Mouse (Mus musculus): ENCODE measurements around the gene Phlpp2.
"Not testable (repeated sequence)": the region's sequence is repeated elsewhere in the genome, so short reads cannot be mapped to it uniquely, and the experiment has no call there.

Gene Phlpp2

DNA sequence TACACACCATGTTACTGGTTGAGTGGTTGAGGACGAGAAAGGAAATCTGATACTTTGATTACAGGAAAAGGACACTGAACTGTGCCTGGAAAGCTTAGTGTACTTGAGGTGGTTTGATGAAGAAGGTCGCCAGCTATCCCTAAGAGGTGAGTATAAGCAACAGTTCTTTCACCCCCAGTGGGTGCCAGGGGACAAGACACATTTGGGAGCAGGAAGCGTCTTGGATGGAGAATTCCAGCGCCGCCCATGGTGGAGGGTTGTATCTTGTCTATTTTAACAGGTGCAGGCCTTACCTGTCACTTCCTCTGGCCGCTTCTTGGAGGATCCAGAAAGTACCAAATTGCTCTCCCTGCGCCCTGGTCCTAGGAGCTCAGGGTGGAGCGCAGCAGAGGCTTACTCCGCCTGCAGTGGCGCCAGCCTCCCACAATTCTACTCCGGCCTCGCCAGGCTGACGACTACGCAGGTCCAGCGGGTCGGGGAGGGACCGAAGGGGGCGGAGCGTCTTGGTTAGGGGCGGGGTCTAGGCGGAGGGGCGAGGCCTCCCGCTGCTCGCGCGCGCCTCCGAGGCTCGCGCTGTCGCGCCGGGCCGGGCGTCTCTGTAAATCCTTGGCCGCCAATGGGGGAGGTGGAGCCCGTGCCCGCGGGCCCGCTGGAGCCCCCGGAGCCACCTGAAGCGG lies at the start of gene Phlpp2:
Gene Phlpp2, plus strand, starts transcription at position 540 of the 677 bp plus-strand sequence.
- peak; percentile 94 for DNase-seq

DNA sequence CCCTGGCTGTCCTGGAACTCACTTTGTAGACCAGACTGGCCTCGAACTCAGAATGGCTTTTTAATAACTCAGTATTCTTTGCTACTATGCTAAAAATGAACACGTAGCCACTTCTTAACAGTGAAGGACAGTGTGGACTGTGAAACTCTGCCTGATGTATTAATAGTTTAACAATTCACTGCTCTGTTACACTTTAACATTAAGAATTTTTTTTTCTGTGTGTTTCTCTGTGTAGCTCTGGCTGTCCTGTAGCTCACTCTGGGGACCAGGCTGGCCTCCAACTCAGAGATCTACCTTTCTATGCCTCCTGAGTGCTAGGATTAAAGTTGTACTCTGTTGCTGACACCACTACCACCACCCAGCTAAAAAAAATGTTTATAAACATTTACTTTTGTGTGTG lies 44.8 kb upstream of the Phlpp2 start:
- no peak for DNase-seq

DNA sequence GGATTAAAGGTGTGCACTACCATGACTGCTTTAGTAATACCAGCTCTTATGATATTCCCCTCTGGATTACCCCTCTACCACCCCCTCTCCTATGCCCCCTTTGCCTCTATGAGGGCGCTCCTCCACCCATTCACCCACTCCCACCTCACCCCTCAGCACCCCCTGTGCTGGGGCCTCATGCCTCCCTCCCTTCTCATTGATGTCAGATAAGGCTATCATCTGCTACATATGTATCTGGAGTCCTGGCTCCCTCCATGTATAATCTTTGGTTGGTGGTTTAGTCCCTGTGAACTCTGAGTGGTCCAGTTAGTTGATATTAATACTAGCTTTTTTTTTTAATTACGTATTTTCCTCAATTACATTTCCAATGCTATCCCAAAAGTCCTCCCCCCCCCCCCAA lies 28.5 kb upstream of the Phlpp2 start:
- no peak for DNase-seq

DNA sequence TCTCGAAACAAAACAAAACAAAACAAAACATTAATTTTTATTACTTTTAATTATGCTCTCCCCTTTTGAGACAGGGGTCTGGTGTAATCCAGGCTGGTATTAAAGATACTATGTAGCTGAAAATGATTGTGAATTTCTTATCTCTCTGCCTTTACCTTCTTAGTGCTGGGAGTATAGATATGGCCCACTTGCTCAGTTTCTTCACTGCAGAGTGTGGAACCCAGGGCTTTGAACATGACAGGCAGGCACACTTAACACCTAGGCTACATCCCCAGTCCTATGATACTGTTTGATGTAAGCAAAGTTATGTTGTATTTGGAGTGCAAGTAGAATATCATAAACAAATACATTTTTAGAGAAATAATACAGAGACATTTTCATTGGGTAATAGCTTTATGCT lies 25.9 kb upstream of the Phlpp2 start:
- no peak for DNase-seq

DNA sequence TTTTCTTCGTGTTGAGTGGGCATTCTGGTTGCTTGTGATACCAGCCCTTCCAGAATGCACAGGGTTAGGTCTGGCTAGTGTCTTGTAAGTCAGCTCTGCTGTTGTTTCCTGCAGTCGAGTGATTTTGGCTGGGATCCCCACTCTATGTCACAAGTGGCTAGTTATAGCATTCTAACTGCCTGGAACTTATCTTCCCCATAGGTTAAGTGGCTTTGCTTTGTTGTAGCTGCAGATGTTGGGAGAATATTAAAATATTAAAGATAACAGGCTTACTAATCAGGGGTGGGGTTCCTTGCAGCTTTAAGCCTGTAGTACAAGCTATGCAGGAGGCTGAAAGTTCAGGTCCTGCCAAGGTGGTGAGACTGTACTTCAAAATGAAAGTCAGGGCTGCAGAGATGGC lies 20.5 kb upstream of the Phlpp2 start:
- no peak for DNase-seq

DNA sequence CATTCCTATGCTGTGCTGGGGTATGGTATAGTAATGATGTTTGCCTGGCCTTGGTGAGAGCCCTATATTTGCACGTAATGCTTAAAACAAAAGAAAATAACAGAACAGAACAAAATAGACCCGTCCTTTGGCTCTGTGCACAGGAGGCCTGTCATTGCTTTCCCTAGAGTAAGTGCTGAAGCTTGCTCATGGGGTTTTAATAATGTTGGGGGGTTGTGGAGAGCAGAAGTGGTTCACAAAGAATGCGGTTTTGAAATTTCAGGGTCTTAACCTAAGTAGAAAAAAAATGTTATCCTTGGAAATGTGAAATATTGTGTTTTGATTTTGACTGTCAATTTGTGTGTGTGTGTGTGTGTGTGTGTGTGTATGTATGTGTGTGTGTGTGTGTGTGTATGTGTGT lies 19.4 kb upstream of the Phlpp2 start:
- no peak for DNase-seq

DNA sequence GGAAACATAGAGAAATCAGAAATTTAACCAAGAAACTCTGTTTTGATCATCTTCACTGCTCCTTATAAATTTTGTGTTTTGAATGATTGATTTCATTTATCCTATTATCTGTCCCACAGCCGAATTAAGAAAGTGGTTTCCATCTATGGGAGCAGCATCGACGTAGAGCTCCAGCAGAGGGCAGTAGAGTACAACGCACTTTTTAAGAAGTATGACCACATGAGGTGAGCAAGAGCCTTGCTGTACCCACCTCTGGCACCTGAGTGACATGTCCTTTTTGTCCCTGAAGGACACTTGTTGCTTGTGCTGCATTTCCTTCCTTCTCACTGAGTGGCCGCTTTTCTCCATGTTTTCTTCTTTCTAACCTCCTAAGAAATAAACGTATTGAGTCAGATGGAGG lies 14.9 kb upstream of the Phlpp2 start:
- DNase-seq, result peak; percentile 65

DNA sequence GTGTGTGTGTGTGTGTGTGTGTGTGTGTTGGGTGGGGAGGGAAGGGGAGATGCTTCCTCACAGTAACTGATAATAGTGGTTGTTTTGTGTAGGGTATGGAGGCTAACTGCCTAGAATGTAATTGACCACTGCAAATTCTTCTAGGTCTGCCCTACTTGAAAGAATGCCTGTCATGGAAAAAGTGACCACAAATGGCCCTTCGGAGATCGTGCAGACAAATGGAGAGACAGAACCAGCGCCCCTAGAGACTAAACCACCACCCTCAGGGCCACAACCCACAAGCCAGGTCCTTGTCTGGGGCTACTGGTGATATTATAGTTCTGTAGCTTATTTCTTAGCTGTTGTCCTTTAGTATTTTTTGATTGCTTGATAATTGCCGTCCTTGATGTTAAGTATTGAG lies 13.8 kb upstream of the Phlpp2 start:
- DNase-seq, result no peak

DNA sequence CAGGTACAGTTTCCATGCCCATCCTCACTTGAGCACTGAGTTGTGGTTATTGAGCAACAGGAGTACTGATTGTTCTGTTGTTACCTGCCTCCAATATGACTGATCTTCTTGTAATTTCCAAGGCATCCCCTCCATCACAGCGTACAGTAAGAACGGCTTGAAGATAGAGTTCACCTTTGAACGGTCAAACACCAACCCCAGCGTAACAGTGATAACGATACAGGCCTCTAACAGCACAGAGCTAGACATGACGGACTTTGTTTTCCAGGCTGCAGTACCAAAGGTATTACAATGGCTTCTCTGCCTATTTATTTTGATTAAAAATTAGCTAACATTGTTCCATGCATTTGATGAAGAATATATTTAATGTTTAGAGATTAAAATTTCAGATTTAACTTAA lies 12.9 kb upstream of the Phlpp2 start:
- DNase-seq, result no peak

DNA sequence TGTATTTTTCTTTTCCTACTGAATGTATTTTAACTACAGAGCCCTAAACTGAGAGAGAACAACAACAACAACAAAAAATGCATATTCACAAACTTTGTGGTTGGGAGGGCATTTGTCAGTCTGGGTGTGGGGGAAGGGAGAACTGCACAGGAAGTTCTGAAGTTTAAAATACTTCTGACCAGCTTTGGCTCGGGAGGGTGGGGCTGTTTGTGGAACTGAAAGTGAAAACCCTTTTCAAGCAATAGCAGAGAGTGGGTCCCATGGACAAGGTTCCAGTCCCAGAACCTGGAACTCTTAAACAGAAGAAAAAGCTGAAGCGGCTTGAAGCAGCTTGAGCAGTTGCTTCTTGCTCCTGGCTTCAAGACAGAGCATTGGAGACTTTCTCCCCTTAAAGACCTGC lies 4.9 kb upstream of the Phlpp2 start:
- DNase-seq, result no peak

DNA sequence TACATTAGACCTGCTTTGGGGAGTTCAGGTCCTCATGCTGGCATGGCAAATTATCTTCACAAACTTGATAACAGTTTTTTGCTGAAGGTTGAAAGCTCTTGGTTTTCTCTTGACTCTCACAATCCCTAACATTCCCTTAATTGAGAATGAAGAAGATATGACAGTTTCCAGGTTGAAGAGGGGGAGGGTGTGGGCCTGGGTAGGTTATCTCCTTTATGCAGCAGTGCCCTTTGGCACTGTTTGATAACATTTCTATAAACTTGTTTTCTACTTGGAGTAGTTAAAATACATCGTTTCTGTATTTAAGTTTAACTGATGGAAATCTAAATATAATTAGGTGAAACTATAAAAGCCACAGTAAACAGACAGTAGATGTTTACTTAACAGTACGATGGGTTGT lies 3.5 kb upstream of the Phlpp2 start:
- DNase-seq, result no peak

DNA sequence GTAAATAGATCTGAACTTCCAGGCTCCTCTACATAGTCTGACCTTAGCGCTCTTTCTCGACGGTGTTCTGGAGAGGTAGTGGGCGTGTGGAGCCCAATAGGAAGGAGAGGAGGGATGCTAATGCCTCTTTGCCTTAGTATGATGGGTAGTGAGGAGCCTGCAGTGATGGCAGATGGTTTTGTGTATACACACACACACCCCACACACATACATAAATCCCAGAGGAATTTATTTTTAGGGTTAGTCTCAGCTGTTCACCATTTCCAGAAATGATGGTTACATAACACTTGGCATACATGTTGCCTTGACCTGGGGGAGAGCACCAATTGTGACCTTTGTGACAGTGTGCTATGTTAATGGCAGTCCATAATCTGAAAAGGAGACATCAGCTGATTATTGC lies 2.8 kb upstream of the Phlpp2 start:
- DNase-seq, result peak; percentile 52

DNA sequence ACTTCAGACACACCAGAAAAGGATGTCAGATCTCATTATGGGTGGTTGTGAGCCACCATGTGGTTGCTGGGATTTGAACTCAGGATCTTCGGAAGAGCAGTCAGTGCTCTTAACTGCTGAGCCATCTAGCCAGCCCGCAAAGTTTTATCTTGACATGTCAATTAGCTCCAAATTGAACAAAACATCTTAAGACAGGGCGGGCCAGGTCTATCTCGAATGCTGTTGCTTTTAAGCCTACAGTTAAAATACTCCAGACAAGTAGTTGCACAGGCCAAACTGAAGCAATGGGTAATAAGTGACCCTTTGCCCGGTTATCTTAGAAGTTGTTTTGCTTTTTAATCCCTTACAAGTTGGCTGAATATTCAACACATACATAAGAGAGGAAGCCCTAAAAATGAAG lies 1.7 kb upstream of the Phlpp2 start:
- DNase-seq, result no peak

DNA sequence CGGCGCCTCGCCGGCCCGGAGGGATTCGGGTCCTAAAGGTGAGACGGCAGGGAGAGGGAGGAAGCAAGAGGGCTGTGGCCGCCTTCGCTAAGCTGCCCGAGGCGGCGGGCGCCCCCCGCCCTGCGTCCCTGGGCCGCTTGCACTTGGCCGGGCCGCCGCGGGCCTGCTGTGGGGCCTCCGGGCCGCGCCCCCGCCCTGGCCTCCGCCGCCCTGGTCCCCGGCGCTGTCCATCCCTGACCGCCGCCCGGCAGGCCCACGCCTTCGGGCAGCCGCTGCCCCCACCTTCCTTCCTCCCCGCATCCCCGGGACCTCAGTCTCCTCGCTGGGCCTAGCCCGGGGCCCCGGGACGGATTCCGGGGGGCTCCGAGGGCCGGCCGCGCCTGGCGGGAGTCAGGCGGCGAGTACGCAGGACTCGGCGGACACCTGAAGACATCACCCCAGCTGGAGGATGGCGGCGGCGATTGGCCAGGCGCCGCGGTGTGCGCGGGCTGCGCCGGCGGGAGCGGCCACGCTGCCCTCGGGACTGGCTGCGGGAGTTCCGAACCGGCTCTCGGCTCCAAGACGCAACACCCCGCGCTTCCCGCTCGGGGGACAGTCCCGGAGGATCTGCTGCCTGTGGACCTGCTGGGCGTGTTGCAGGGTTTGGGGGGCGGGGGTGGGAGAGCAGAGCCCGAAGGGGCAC lies 479 bp downstream of the Phlpp2 start:
- DNase-seq, result peak; percentile 63

DNA sequence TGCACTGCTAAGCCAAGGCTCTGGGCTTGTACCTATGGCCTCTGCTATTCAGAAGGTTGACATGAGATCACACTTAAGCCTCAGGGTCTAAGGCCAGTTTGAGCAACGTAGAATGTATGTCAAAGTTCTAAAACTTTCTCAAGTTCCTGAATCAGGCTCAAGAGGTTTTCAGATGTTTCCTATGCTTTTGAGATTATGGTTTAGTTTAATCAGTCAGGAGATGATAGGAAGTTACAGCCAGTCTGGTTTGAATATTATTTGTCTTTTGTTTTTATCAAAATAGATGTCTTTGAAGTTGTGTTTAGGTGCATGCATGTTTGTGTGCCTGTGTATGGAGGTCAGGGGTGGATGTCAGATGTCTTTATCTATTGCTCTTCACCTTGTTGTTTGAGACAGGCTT lies 2.7 kb downstream of the Phlpp2 start:
- DNase-seq, result no peak

DNA sequence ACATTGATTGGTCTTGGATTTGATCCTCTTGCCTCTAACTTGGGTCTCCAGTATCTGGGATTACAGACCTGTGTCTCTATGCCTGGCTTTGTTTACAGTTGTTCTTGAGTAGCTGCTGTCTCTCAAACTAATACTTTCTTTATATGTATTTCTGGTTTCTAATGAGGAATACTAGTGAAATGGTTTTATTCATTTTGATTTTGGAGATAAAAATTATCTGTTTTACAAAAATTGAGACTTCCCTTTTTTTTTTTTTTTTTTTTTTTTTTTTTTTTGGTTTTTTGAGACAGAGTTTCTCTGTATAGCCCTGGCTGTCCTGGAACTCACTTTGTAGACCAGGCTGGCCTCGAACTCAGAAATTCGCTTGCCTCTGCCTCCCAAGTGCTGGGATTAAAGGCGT lies 5.5 kb downstream of the Phlpp2 start:
- not testable (repeated sequence) for DNase-seq

DNA sequence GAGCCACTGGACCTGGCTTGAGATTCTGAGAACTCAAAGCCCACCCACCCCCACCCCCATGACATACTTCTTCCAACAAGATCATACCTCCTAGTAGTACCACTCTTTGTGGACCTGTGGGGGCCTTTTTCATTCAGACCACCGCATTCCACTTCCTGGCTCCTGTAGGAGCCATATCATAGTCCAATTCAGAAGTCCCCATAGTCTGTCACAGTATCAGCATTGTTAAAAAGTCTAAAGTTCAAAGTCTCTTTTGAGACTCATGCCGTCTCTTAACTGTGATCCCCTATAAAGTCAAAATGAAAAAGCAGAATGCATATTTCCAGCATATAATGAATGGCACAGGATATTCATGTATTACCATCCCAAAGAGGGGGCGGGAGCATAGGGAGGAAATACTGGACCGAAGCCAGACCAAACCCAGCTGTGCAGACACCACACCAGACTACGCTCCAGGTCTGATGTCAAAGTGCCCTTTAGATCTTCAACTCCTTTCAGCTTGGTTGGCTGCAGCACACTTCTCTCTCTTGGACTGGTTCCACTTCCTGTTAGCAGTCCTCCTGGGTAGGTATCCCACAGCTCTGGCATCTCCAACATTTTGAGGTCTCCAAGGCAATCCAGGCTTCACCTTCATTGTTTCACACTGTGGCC lies 11.8 kb downstream of the Phlpp2 start:
- DNase-seq, result no peak

DNA sequence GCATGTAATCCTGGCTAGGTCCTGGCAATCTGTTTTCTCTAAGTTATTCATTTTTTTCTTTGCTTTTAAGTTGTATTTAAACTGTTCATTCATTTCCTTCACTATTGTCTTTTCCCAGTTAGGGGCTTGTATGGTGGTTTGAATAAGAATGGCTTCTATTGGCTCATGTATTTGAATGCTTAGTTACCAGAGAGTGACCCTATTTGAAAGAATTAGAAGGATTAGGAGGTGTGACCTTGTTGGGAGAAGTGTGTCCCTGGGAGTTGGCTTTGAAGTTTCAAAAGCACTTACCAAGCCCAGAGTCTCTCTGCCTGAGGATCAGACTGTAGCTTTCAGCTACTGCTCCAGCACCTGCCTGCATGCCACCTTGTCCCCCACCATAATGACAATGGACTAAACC lies 17.0 kb downstream of the Phlpp2 start:
- DNase-seq, result no peak

DNA sequence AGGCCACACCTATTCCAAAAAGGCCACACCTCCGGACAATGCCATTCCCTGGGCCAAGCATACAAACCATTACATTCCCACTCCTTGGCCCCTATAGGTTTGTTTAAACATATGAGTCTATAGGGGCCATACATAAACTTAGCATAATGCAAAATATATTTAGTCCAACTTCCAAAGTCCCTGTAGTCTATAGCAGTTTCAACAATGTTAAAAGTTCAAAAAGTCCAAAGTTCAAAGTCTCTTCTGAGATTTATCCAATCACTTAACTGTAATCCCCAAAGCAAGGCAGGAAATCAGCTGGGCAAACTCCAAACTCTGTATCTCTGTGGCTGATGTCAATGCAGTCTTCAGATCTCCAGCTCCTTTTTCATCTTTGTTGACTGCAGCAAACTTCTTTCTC lies 20.9 kb downstream of the Phlpp2 start:
- no peak for DNase-seq

DNA sequence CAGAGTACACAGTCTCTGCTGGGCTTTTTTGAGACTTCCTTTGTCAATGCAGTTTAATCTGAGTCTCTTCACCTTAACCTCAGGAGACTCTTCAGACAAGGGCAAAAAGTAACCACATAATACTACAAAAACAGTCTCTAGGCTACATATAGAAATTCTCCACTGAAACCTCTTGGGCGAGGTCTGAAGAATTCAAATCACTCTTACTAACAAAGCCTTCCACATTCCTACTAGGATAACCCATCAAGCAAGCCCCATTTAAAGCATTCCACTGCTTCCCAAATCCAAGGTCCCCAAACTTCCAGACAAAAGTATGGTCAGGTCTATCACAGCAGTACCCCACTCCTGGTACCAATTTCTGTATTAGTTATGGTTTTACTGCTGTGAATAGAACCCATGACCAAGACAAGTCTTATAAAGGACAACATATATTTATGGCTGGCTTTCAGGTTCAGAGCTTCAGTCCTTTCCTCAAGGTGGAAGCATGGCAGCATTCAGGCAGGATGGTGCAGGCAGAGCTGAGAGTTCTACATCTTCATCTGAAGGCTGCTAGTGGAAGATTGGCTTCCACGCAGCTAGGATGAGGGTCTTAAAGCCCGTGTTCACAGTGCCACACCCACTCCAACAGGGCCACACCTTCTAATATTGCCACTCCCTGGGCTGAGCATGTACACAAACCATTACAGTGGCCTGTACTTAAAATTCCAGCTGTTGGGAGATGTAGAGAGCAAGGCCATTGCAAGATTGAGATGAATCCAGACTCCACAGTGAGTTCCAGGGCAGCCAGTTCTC lies 22.6 kb downstream of the Phlpp2 start:
- DNase-seq, result no peak

DNA sequence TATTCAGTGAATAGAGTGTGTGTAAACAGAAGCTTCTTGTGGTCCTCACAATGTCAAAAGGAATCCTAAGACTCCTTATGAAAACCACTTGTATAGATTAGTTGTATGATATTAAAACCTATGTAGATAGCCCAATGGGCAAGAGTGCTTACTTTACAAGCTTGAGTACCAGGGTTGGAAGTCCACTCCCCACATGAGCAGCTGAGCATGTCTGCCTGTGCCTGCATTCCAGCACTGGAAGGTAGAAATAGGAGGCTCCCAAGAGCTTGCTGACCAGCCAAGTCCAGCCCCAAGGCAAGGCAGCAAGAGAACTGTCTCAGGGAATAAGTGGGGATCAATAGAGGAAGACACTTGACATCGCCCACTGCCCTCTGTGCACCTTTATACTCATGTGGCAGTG lies 26.3 kb downstream of the Phlpp2 start:
- no peak for DNase-seq

DNA sequence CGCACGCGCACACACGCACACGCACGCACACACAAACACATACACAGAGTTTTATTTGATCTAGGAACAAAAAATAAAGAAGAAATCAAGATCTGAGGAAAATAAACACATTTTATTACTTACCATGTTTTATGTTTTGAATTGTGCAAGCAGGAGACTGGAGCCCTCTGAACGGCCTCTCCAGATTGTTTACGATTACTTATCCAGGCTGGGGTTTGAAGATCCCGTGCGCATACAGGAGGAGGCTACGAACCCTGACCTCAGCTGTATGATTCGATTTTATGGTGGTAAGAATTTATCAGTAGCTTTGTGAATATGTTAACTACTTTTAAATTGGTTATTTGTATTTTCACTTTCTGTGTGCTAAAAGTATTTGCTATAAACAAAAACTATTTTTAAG lies 27.0 kb downstream of the Phlpp2 start:
- DNase-seq, result no peak

DNA sequence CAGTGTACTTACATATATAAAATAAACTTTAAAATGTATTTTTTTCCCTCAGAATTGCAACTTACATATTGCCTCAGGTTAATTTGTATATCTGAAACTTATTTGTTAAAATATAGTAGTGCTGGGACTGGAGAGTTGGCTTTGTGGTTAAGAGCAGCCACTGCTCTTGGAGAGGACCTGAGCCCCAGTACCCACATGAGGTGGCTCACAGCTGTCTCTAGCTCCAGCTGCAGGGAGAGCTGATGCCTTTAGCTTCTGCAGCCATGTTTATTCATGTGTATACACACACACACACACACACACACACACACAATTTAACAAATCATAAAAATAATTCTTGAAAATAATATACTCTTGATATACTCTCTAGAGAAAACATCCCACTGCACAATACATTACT lies 34.0 kb downstream of the Phlpp2 start:
- DNase-seq, result no peak

Data from right cerebral cortex, adult 18-20 months (tissue).